Mouse (Mus musculus): ENCODE results near the gene 1810037I17Rik. TPM values are rescaled to one million over a fixed set of nuclear protein-coding genes. Genes with fewer than 3 reads are reported as not detected.

1810037I17Rik gene
- polyA plus RNA-seq, 1 experiment: 69.9 TPM

DNA sequence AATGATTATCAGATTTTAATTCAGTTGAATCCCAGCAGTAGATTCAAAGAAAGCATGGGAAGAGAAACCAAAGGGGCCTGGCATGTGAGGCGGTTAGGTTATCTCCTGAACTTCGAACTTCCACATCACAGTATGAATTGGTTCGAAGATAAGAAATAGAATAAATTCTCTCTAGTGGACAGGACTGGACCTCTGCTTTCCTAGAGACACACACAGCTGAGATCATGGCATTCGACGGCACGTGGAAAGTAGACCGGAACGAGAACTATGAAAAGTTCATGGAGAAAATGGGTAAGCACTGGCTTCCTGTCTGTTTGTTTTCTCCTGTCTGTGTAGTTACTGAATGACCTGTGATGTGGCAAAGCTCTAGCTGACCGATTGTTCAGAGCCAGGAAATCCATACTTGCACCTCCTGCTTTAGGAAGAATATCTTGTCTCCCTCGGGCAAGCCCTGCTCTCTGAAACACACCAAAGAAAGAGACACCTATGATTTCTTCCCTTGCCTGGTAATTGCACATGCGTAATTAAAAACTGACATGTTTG lies 28.7 kb upstream of the 1810037I17Rik start:
- WGBS: 91% methylated on average over 11 of the region's 11 CpGs
- Histone ChIP-seq H3K27ac (ENCODE audit: insufficient read depth, low read length) (no peak overlapping the region), H3K4me3 (replicated peaks; ENCODE audit: insufficient read depth, low read depth, low read length) (no peak overlapping the region), H3K4me1 (ENCODE audit: control insufficient read depth, insufficient read depth, low read length) (no peaks in the 10 kb centered on the region), H3K27me3 (ENCODE audit: control insufficient read depth, insufficient read depth, low read length) (no peaks in the 10 kb centered on the region)
- no peak for DNase-seq
- TF ChIP-seq POLR2A (IDR thresholded peaks at IDR 0.05; ENCODE audit: borderline replicate concordance, insufficient read depth, low read length) (no peak), CTCF (IDR thresholded peaks at IDR 0.05; ENCODE audit: borderline replicate concordance, insufficient read depth, low read depth, low read length) (no peak)

DNA sequence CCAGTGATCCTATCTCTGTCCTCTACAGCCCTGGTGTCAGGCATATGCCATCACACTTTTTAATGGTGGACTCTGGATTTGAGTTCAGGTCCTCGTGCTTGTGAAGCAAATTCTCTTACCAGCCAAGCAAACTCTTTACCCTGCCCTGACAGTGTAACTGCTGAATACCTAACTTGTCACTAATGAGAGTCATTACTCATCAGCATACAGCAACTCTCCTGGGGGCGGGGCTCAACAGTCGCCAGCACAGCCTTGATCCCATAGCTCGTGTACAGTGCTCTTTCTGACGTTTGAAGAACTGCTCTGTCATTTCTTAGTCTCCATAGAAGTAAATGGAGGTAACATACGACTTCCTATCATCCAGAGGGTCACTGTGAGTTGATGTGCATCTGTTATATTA lies 25.7 kb upstream of the 1810037I17Rik start:
- 59% methylated on average over 6 of the region's 6 CpGs for WGBS

DNA sequence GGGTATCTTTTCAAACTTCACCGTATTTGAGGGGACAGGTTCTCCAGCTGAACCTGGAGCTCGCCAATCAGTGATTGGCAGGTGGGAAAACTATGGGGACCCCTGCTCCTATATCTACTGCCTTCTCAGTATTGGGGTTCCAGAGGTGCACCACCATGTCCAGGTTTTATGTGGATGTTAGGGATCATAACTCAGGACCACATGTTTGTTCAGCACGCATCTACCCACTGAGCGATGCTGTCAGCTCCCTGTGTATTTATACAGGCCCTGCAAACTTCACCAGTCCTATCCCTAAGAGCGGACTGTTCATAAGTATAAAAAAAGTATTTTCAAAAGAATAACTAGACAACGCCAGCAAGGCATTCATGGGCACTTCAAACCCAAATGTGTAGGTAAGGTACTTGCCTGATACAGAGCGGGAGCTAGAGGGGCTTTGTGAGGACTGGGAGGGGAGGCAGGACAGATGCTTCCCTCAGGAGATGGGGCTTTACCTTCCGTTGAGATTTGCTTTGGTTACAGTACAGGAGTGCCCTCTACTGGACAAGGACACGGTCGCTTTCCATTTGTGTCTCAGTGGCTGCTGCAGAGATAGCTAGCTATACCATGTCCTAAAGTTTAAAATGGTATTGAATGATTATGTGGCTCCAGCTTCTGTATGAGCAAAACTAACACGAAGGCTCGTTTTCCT lies 20.1 kb upstream of the 1810037I17Rik start:
- TF ChIP-seq POLR2A (IDR thresholded peaks at IDR 0.05; ENCODE audit: borderline replicate concordance, insufficient read depth, low read length) (no peak), CTCF (IDR thresholded peaks at IDR 0.05; ENCODE audit: borderline replicate concordance, insufficient read depth, low read depth, low read length) (peak; percentile 69)
- no peaks in the 10 kb centered on the region for H3K27me3 ChIP-seq (ENCODE audit: control insufficient read depth, insufficient read depth, low read length)
- DNase-seq: peak in 1 of 2 experiments; percentile 22
- H3K4me1 ChIP-seq (ENCODE audit: control insufficient read depth, insufficient read depth, low read length): no peaks in the 10 kb centered on the region
- no peak overlapping the region for H3K27ac ChIP-seq (ENCODE audit: insufficient read depth, low read length)
- WGBS: 42% methylated on average over 12 of the region's 12 CpGs
- no peak overlapping the region for H3K4me3 ChIP-seq (replicated peaks; ENCODE audit: insufficient read depth, low read depth, low read length)

More for the DNA sequence above, 25.7 kb upstream of the 1810037I17Rik start:
- no peaks in the 10 kb centered on the region for H3K4me1 ChIP-seq (ENCODE audit: control insufficient read depth, insufficient read depth, low read length)
- TF ChIP-seq CTCF (IDR thresholded peaks at IDR 0.05; ENCODE audit: borderline replicate concordance, insufficient read depth, low read depth, low read length): no peak
- TF ChIP-seq POLR2A (IDR thresholded peaks at IDR 0.05; ENCODE audit: borderline replicate concordance, insufficient read depth, low read length): no peak
- no peak overlapping the region for H3K27ac ChIP-seq (ENCODE audit: insufficient read depth, low read length)
- no peaks in the 10 kb centered on the region for H3K27me3 ChIP-seq (ENCODE audit: control insufficient read depth, insufficient read depth, low read length)
- H3K4me3 ChIP-seq (replicated peaks; ENCODE audit: insufficient read depth, low read depth, low read length): no peak overlapping the region
- no peak for DNase-seq

DNA sequence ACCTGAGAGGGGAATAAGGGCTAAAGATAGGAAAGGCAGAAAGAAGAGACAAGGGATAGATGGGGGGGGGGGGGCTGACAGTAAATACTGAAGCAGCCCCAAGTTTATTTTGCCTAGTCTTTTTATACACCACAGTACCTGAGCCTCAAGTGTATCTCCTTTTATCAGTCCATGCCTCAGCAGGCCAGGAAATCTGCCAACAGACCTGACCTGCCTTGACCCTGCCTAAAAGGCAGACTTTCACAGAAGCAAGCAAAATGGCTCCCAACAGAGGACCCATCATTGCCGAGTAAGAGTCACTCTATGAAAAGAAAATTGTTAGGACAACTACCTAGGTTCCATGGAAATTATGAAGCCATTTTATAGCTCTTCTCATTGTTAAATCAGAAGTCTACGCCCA lies 16.2 kb upstream of the 1810037I17Rik start:
- TF ChIP-seq POLR2A (IDR thresholded peaks at IDR 0.05; ENCODE audit: borderline replicate concordance, insufficient read depth, low read length) (no peak), CTCF (IDR thresholded peaks at IDR 0.05; ENCODE audit: borderline replicate concordance, insufficient read depth, low read depth, low read length) (no peak)

DNA sequence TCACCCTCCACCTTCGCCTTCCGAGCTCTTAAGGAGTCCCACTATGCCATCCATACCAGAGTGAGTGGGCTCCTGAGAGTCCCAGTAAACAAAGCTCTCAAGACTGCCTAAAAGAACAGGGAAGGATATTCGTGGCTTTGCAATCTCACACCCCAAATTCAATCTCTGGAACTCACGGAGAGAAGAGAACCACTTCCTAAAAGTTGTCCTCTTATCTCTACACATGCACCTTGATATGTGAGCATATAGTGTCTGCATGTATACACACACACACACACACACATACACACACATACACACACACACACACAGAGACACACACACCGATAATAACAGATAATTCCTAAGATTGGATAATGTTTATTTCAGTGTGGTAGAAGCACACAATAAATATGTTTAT lies 8.5 kb upstream of the 1810037I17Rik start:
- DNase-seq: no peak
- Histone ChIP-seq H3K4me1 (ENCODE audit: control insufficient read depth, insufficient read depth, low read length) (no peaks in the 10 kb centered on the region), H3K27ac (ENCODE audit: insufficient read depth, low read length) (no peak overlapping the region), H3K27me3 (ENCODE audit: control insufficient read depth, insufficient read depth, low read length) (no peaks in the 10 kb centered on the region), H3K4me3 (replicated peaks; ENCODE audit: insufficient read depth, low read depth, low read length) (no peak overlapping the region)
- TF ChIP-seq CTCF (IDR thresholded peaks at IDR 0.05; ENCODE audit: borderline replicate concordance, insufficient read depth, low read depth, low read length) (no peak), POLR2A (IDR thresholded peaks at IDR 0.05; ENCODE audit: borderline replicate concordance, insufficient read depth, low read length) (no peak)
- 83% methylated on average over 5 of the region's 5 CpGs for WGBS

More for the DNA sequence above, 16.2 kb upstream of the 1810037I17Rik start:
- H3K27ac ChIP-seq (ENCODE audit: insufficient read depth, low read length): no peak overlapping the region
- no peak overlapping the region for H3K4me3 ChIP-seq (replicated peaks; ENCODE audit: insufficient read depth, low read depth, low read length)
- H3K4me1 ChIP-seq (ENCODE audit: control insufficient read depth, insufficient read depth, low read length): no peaks in the 10 kb centered on the region
- no peaks in the 10 kb centered on the region for H3K27me3 ChIP-seq (ENCODE audit: control insufficient read depth, insufficient read depth, low read length)
- 73% methylated on average over 2 of the region's 2 CpGs for WGBS
- no peak for DNase-seq

DNA sequence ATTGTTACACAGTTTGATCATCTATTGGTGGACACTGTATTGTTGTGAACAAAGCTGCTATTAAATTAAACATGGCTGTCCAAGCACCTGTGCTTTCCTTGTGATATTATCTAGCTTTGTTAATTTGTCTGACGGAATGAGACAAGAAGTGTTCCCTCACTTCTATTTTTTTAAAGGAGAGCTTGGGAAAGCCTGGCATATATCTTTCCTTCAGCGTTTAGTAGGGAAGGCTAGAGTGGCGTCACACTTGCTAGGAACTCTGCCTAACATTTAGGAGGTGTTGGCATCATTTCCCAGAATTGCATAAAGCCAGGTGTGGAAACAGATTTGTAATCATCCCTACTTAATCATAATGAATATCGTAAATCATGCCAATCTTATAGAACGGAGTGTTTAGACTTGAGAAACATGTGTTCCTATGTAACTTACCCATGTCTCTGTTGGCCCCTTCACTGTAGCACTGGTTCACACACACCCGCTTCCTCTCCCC lies 7.8 kb upstream of the 1810037I17Rik start:
- Histone ChIP-seq H3K27ac (ENCODE audit: insufficient read depth, low read length) (no peak overlapping the region), H3K4me1 (ENCODE audit: control insufficient read depth, insufficient read depth, low read length) (no peaks in the 10 kb centered on the region), H3K27me3 (ENCODE audit: control insufficient read depth, insufficient read depth, low read length) (no peaks in the 10 kb centered on the region), H3K4me3 (replicated peaks; ENCODE audit: insufficient read depth, low read depth, low read length) (no peak overlapping the region)
- no peak for DNase-seq
- no peak for TF ChIP-seq CTCF (IDR thresholded peaks at IDR 0.05; ENCODE audit: borderline replicate concordance, insufficient read depth, low read depth, low read length)
- TF ChIP-seq POLR2A (IDR thresholded peaks at IDR 0.05; ENCODE audit: borderline replicate concordance, insufficient read depth, low read length): no peak
- 86% methylated on average over 6 of the region's 6 CpGs for WGBS

DNA sequence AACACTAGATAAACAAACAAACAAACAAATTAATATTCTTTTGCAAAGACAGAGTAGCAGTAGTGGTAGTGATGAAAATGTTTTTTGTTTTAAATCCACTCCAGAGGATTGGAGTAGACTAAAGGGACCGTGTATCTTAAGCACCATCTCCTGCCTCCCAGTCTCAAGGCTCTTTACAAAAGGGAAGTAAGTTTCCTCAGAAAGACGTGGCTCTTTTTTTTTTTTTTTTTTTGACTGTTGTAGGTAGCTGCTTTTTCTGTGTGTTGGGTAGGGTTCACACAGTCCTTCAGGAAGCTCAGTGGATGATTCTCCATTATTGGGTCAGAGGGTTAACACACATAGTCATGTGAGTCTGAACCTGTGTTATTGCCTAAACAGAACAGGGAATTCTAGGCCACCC lies 5.3 kb upstream of the 1810037I17Rik start:
- no peaks in the 10 kb centered on the region for H3K27me3 ChIP-seq (ENCODE audit: control insufficient read depth, insufficient read depth, low read length)
- no peak for DNase-seq
- H3K27ac ChIP-seq (ENCODE audit: insufficient read depth, low read length): no peak overlapping the region
- WGBS: 64% methylated on average over 2 of the region's 2 CpGs
- TF ChIP-seq POLR2A (IDR thresholded peaks at IDR 0.05; ENCODE audit: borderline replicate concordance, insufficient read depth, low read length) (no peak), CTCF (IDR thresholded peaks at IDR 0.05; ENCODE audit: borderline replicate concordance, insufficient read depth, low read depth, low read length) (no peak)
- no peaks in the 10 kb centered on the region for H3K4me1 ChIP-seq (ENCODE audit: control insufficient read depth, insufficient read depth, low read length)
- H3K4me3 ChIP-seq (replicated peaks; ENCODE audit: insufficient read depth, low read depth, low read length): no peak overlapping the region

DNA sequence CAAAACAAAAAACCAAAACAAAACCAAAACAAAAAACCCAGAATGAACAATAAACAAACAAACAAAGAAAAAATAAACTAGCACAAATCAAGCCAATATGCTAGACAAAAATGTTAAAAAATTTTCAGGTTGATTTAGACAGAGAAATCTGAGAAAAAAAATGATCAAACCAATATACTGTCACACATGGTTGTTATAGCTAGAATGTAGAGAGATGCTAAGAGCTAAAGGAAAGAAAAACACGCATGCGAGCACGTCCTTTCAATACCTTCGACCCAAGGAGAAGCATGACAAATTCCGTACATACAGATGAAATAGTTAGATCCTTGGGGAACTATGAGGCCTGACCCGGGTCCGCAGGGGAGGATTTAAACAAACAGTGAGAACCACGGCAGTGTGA lies 4.7 kb upstream of the 1810037I17Rik start, which contains the start of gene Gm10959:
TSS of gene Gm10959 (minus strand) at position 101 of the 400 bp plus-strand sequence.
- DNase-seq: no peak
- Histone ChIP-seq H3K27me3 (ENCODE audit: control insufficient read depth, insufficient read depth, low read length) (no peaks in the 10 kb centered on the region), H3K27ac (ENCODE audit: insufficient read depth, low read length) (no peak within 1 kb of the TSS), H3K4me3 (replicated peaks; ENCODE audit: insufficient read depth, low read depth, low read length) (no peak within 1 kb of the TSS), H3K4me1 (ENCODE audit: control insufficient read depth, insufficient read depth, low read length) (no peaks in the 10 kb centered on the region)
- TF ChIP-seq POLR2A (IDR thresholded peaks at IDR 0.05; ENCODE audit: borderline replicate concordance, insufficient read depth, low read length): no peak
- TF ChIP-seq CTCF (IDR thresholded peaks at IDR 0.05; ENCODE audit: borderline replicate concordance, insufficient read depth, low read depth, low read length): no peak
- 77% methylated on average over 8 of the region's 8 CpGs for WGBS

All from cerebellum, adult 2 months (tissue).